Mouse (Mus musculus): Measurements from ENCODE around the gene Trappc6b. TPM values are rescaled to one million over a fixed set of nuclear protein-coding genes. Genes with fewer than 3 reads are reported as not detected.

Gene Trappc6b
- total RNA-seq, 2 experiments from 2014 or later, result 92.0 to 95.4 TPM

- no peak for DNase-seq (ENCODE audit: low spot score in 2 of 2)
Observed at GRCm38 (mm10) chr12:59056222-59056621, 5.0 kb downstream of the Trappc6b start.

DNA sequence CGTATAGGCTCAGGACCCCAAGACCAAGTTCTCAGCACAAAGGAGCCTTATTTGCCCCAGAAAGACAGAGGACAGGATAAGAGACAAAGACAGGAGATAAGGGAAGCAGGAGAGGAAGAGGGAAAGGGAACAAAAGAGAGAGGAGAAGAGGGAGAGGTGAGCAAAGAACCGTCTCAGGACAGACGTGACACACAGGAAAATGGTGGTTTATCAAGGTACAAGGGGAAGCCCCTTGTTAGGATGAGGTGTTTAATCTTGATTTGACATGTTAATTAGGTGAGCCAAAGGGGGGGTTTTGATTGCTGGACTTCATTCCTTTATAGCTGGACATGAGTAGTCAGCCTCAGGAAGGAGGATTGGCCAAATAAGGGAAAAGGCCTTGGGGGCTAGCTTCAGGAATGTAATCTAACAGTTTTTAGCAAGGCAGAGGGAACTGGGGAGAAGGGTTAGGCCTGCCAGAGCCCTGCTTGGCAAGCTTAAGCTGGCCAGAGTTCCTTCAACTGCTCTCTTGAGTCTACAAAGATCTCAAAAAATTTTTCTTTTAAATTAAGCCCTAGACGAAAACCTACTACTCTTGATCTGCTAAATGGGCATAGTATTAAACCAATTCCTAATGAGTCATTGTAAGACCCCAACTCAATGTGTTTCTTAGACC is 5.9 kb downstream of the Trappc6b start:
- no peak for DNase-seq (ENCODE audit: low spot score in 2 of 2)

DNA sequence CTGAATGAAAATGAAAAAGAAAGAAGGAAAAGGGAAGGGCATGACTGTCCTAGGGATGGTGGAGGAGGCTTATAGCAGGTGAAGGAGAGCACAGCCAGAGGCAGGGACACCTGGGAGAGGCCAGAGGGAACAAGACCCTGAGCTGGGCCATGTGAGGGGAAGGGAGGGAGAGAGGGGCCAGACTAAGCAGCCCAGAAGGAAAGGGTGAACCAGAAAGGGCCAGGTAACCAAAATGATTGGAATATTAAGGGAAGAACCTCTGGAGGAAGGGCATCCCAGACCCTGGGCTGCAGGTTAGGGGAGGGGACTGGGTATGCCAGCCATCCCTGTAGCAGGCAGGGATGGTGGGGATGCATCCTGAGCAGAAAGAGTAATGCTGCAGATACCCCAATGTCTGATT is 7.3 kb downstream of the Trappc6b start:
- DNase-seq (ENCODE audit: low spot score in 2 of 2), result no peak

GRCm38 (mm10) chr12:59053166-59053565 is 8.1 kb downstream of the Trappc6b start:
- DNase-seq (ENCODE audit: low spot score in 2 of 2), result no peak

DNA sequence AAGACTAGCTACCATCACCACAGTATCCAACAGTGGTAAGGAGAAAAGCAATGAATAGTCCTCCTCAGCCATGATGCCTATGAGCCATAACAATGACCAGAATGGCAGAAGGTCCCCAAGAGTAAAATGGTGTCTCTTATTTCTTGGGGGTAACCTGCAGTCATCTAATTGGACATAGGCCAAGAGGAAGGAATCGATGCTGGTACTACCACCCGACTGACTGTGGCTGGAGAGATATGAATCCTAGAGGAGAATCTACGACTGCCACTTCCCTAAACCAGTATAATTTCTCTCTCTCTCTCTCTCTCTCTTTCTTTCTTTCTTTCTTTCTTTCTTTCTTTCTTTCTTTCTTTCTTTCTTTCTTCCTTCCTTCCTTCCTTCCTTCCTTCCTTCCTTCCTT is 8.8 kb downstream of the Trappc6b start:
- DNase-seq (ENCODE audit: low spot score in 2 of 2), result no peak

DNA sequence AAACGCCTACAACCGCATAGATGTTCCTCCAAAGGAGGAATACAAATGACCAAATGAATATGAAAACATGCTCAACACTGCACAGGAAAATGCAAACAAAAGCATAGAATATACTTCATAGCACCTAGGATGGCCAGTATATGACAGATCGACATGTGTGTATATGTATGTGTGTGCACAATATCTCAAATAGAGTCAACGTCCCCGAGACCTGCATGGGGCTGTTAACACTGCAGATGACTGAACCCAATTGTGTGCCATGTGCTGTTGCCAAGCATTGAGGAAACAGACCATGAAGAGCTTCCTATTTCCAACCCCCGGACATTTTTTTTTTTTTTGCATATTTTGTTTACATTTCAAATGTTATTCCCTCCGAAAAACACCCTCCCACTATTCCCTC is 20.4 kb downstream of the Trappc6b start:
- DNase-seq (ENCODE audit: low spot score in 2 of 2), result no peak

- peak; percentile 6 to 19 for DNase-seq (ENCODE audit: low spot score in 2 of 2)
Observed at GRCm38 (mm10) chr12:59039971-59040844, 21.1 kb downstream of the Trappc6b start.

DNA sequence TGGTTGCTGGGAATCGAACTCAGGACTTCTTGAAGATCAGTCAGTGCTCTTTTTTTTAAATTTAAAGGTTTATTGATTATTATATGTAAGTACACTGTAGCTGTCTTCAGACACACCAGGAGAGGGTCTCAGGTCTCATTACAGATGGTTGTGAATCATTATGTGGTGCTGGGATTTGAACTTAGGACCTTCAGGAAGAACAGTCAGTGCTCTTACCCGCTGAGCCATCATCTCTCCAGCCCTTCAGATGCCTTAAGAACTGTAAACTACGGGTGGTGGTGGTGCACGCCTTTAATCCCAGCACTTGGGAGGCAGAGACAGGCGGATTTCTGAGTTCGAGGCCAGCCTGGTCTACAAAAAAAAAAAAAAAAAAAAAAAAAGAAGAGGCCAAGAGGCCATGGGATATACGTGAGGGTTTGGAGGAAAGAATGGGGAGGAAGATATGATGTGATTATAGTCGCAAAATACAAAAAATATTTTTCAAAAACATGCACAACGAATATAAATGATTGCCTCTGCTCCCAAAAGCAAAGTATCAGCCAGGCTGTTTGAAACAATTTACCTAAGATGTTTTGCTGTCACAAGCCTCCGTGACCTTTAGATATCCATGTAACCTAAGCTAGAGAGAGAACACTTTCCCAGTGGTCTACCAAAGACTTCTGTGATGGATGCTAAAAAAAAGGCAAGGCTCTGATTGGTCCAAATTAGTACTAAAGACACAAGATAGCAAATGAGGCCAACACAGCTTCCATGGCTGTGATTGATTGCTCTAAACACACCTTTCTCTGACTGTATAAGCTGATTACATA is 21.9 kb downstream of the Trappc6b start:
- no peak for DNase-seq (ENCODE audit: low spot score in 2 of 2)

- DNase-seq (ENCODE audit: low spot score in 2 of 2), result no peak
Observed at GRCm38 (mm10) chr12:59032101-59032500, 29.2 kb downstream of the Trappc6b start.

DNA sequence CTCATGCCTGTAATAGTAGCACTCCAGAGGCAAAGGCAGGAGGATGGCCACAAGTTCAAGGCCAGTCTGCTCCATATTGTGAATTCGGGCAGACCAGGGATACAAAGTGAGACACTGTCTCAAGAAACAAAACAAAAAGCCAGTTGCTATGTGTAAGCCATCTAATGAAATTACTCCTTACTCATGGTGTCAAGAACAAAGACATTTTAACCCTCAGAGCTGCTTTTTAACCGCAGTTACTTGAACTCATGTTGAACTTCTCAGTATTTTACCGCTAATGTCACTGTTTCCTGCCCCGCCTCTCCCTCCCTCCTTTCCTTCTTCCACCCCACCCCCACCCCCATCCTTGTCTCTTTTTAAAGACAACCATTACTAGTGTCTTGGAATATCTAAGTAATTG is 40.0 kb downstream of the Trappc6b start:
- DNase-seq (ENCODE audit: low spot score in 2 of 2), result no peak

DNA sequence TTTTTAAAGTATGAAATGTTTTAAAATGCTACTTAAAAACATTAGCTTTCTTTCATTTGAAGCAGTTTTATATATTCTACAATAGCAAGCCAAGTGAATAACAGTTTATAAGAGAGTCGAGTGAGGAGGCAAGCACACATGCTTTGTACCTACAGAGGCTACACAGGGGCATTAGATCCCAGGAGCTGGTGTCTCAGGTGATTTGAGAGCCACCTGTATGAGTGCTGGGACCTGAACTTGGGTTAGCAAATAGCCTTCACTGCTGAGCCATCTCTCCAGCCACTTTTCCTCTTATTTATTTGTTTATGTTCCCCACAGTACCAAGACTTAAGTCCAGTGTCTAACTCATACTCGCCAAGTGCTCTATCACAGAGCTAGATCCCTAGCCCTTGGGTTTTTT is 41.4 kb downstream of the Trappc6b start:
- DNase-seq (ENCODE audit: low spot score in 2 of 2), result no peak

DNA sequence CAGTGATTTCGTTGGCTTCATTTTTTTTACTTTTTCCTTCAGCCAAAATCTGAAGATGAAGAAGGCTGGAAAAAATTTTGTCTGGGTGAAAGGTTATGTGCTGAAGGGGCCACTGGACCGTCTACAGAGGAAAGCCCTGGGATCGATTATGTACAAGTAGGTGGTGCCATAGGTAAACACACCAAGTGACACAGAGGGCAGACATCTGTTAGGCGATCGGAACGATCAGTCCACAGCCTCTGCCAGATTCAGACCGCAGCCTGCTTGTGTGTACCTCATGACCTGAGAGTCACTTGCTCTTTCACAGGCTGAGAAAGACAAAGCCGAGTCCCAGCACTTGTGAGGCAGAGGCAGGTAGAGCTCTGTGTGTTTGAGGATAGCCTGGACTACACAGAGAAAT is 43.3 kb downstream of the Trappc6b start:
- DNase-seq (ENCODE audit: low spot score in 2 of 2), result no peak

GRCm38 (mm10) chr12:59013234-59013633 is 48.0 kb downstream of the Trappc6b start, which contains the start of gene Gemin2:
TSS of gene Gemin2 (plus strand) at chr12:59013393.
- peak; percentile 70 to 81 for DNase-seq (ENCODE audit: low spot score in 2 of 2)

GRCm38 (mm10) chr12:59012710-59013091 is 48.6 kb downstream of the Trappc6b start:
- DNase-seq (ENCODE audit: low spot score in 2 of 2), result no peak

GRCm38 (mm10) chr12:59011844-59012709 is 49.2 kb downstream of the Trappc6b start, which contains the start of gene Sec23a:
TSS of gene Sec23a (minus strand) at chr12:59012017.
- peak; percentile 93 to 98 for DNase-seq (ENCODE audit: low spot score in 2 of 2)

DNA sequence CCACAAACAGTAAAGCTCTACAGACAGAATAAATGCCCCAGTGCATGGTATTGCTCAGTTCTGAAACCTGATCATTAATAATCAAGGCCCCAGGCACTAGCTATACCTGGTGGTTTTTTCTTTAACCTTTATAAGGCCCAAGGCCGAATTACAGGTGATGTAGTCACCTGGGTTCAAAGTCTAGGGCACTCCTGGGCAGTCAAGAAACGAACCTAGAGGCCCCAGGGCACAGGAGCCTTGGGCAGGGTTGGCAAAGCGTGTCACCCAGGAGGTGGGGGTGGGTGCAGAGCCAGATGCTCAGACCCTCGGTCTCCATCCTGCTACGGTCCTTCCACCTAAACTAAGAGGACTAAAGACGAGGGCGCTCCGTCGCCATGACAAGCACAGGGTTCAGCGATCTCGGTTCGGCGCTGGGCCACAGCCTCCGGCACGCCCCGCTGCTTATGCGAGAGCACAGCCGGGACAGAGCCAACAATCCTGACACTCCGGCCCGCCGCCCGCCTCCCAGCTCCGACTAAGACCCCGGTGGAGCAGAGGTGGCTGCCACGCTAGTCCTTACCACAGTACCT is 49.9 kb downstream of the Trappc6b start:
- no peak for DNase-seq (ENCODE audit: low spot score in 2 of 2)

- no peak for DNase-seq (ENCODE audit: low spot score in 2 of 2)
Observed at GRCm38 (mm10) chr12:59010482-59010881, 50.8 kb downstream of the Trappc6b start.

Measured in adrenal gland, postnatal 4 days (tissue).